Mouse (Mus musculus): ENCODE data around the gene Tex46. TPM values are rescaled to one million over a fixed set of nuclear protein-coding genes. Genes with fewer than 3 reads are reported as not detected.

Gene Tex46
- polyA plus RNA-seq, 2 experiments = not detected

- H3K27ac ChIP-seq (replicated peaks; ENCODE audit: low read depth, low read length) = peak within 1 kb of the TSS; percentile 93
- WGBS = 0% methylated on average over 20 of the region's 45 CpGs
- peak; percentile 88 for ATAC-seq (ENCODE audit: low FRiP score, low read depth)
- peak within 1 kb of the TSS; percentile 96 for H3K4me3 ChIP-seq (replicated peaks; ENCODE audit: low read length)
- no peaks in the 10 kb centered on the region for H3K9me3 ChIP-seq (ENCODE audit: control insufficient read depth, low read length)
- no peaks in the 10 kb centered on the region for H3K36me3 ChIP-seq (ENCODE audit: control insufficient read depth, insufficient read depth, low read length)
- no peaks in the 10 kb centered on the region for H3K27me3 ChIP-seq (ENCODE audit: control insufficient read depth, insufficient read depth, low read length)
- peak; percentile 90 for DNase-seq (ENCODE audit: low spot score)
- H3K4me1 ChIP-seq (ENCODE audit: control insufficient read depth, insufficient read depth, low read length) = peaks cover 10% of the 10 kb centered on the region
- peak within 1 kb of the TSS; percentile 99 for H3K9ac ChIP-seq (ENCODE audit: low read depth, low read length, severe bottlenecking)
- TF ChIP-seq POLR2A (IDR thresholded peaks at IDR 0.05; ENCODE audit: borderline replicate concordance, extremely low read depth, insufficient read depth, insufficient read length) = peak; percentile 91; the same call in 1 of the 2 replicates
- H3K4me2 ChIP-seq (replicated peaks; ENCODE audit: low read depth, low read length, severe bottlenecking) = peak within 1 kb of the TSS; percentile 57
Observed at GRCm38 (mm10) chr4:136602568-136602967, 7.7 kb upstream of the Tex46 start, which contains the start of gene Kdm1a. Gene Kdm1a (minus strand): TSS chr4:136602723.

- H3K4me3 ChIP-seq (replicated peaks; ENCODE audit: low read length) = no peak overlapping the region
- WGBS = 91% methylated on average over 19 of the region's 19 CpGs
- peaks cover 4% of the 10 kb centered on the region; the same call in 1 of the 2 replicates for H3K4me1 ChIP-seq (ENCODE audit: control insufficient read depth, insufficient read depth, low read length)
- H3K27ac ChIP-seq (replicated peaks; ENCODE audit: low read depth, low read length) = no peak overlapping the region
- DNase-seq (ENCODE audit: low spot score) (no peak), ATAC-seq (ENCODE audit: low FRiP score, low read depth) (no peak)
- H3K9me3 ChIP-seq (ENCODE audit: control insufficient read depth, low read length) = no peaks in the 10 kb centered on the region
- H3K27me3 ChIP-seq (ENCODE audit: control insufficient read depth, insufficient read depth, low read length) = no peaks in the 10 kb centered on the region
- no peak for TF ChIP-seq POLR2A (IDR thresholded peaks at IDR 0.05; ENCODE audit: borderline replicate concordance, extremely low read depth, insufficient read depth, insufficient read length)
- H3K9ac ChIP-seq (ENCODE audit: low read depth, low read length, severe bottlenecking) = no peak overlapping the region
- no peaks in the 10 kb centered on the region for H3K36me3 ChIP-seq (ENCODE audit: control insufficient read depth, insufficient read depth, low read length)
- H3K4me2 ChIP-seq (replicated peaks; ENCODE audit: low read depth, low read length, severe bottlenecking) = no peak overlapping the region
Observed at GRCm38 (mm10) chr4:136605756-136606485, 4.3 kb upstream of the Tex46 start.

GRCm38 (mm10) chr4:136613657-136614056, 3.4 kb downstream of the Tex46 start:
- Histone ChIP-seq H3K4me3 (replicated peaks; ENCODE audit: low read length) (no peak overlapping the region), H3K4me1 (ENCODE audit: control insufficient read depth, insufficient read depth, low read length) (no peaks in the 10 kb centered on the region), H3K27me3 (ENCODE audit: control insufficient read depth, insufficient read depth, low read length) (no peaks in the 10 kb centered on the region), H3K9ac (ENCODE audit: low read depth, low read length, severe bottlenecking) (no peak overlapping the region), H3K36me3 (ENCODE audit: control insufficient read depth, insufficient read depth, low read length) (no peaks in the 10 kb centered on the region), H3K4me2 (replicated peaks; ENCODE audit: low read depth, low read length, severe bottlenecking) (no peak overlapping the region), H3K9me3 (ENCODE audit: control insufficient read depth, low read length) (no peaks in the 10 kb centered on the region), H3K27ac (replicated peaks; ENCODE audit: low read depth, low read length) (no peak overlapping the region)
- WGBS = 52% methylated on average over 7 of the region's 7 CpGs
- TF ChIP-seq POLR2A (IDR thresholded peaks at IDR 0.05; ENCODE audit: borderline replicate concordance, extremely low read depth, insufficient read depth, insufficient read length) = no peak
- ATAC-seq (ENCODE audit: low FRiP score, low read depth) = no peak
- DNase-seq (ENCODE audit: low spot score) = no peak

- TF ChIP-seq POLR2A (IDR thresholded peaks at IDR 0.05; ENCODE audit: borderline replicate concordance, extremely low read depth, insufficient read depth, insufficient read length) = no peak
- 0% methylated on average over 1 of the region's 1 CpGs for WGBS
- H3K9me3 ChIP-seq (ENCODE audit: control insufficient read depth, low read length) = no peaks in the 10 kb centered on the region
- peak; percentile 44; the same call in 1 of the 2 replicates for ATAC-seq (ENCODE audit: low FRiP score, low read depth)
- H3K4me3 ChIP-seq (replicated peaks; ENCODE audit: low read length) = no peak overlapping the region
- DNase-seq (ENCODE audit: low spot score) = peak; percentile 81
- no peaks in the 10 kb centered on the region for H3K36me3 ChIP-seq (ENCODE audit: control insufficient read depth, insufficient read depth, low read length)
- no peak overlapping the region for H3K9ac ChIP-seq (ENCODE audit: low read depth, low read length, severe bottlenecking)
- H3K4me2 ChIP-seq (replicated peaks; ENCODE audit: low read depth, low read length, severe bottlenecking) = no peak overlapping the region
- no peaks in the 10 kb centered on the region for H3K4me1 ChIP-seq (ENCODE audit: control insufficient read depth, insufficient read depth, low read length)
- H3K27me3 ChIP-seq (ENCODE audit: control insufficient read depth, insufficient read depth, low read length) = no peaks in the 10 kb centered on the region
- no peak overlapping the region for H3K27ac ChIP-seq (replicated peaks; ENCODE audit: low read depth, low read length)
Observed at GRCm38 (mm10) chr4:136621336-136621735, 11.1 kb downstream of the Tex46 start.

GRCm38 (mm10) chr4:136621956-136622355, 11.7 kb downstream of the Tex46 start:
- Histone ChIP-seq H3K36me3 (ENCODE audit: control insufficient read depth, insufficient read depth, low read length) (no peaks in the 10 kb centered on the region), H3K4me1 (ENCODE audit: control insufficient read depth, insufficient read depth, low read length) (no peaks in the 10 kb centered on the region), H3K9ac (ENCODE audit: low read depth, low read length, severe bottlenecking) (no peak overlapping the region), H3K9me3 (ENCODE audit: control insufficient read depth, low read length) (no peaks in the 10 kb centered on the region), H3K4me2 (replicated peaks; ENCODE audit: low read depth, low read length, severe bottlenecking) (no peak overlapping the region), H3K27me3 (ENCODE audit: control insufficient read depth, insufficient read depth, low read length) (no peaks in the 10 kb centered on the region), H3K27ac (replicated peaks; ENCODE audit: low read depth, low read length) (no peak overlapping the region), H3K4me3 (replicated peaks; ENCODE audit: low read length) (no peak overlapping the region)
- DNase-seq (ENCODE audit: low spot score) = no peak
- no peak for ATAC-seq (ENCODE audit: low FRiP score, low read depth)
- WGBS = 49% methylated on average over 5 of the region's 5 CpGs
- TF ChIP-seq POLR2A (IDR thresholded peaks at IDR 0.05; ENCODE audit: borderline replicate concordance, extremely low read depth, insufficient read depth, insufficient read length) = no peak
